ENCODE assay signal across 11 mouse cellular contexts in the genomic region with DNA sequence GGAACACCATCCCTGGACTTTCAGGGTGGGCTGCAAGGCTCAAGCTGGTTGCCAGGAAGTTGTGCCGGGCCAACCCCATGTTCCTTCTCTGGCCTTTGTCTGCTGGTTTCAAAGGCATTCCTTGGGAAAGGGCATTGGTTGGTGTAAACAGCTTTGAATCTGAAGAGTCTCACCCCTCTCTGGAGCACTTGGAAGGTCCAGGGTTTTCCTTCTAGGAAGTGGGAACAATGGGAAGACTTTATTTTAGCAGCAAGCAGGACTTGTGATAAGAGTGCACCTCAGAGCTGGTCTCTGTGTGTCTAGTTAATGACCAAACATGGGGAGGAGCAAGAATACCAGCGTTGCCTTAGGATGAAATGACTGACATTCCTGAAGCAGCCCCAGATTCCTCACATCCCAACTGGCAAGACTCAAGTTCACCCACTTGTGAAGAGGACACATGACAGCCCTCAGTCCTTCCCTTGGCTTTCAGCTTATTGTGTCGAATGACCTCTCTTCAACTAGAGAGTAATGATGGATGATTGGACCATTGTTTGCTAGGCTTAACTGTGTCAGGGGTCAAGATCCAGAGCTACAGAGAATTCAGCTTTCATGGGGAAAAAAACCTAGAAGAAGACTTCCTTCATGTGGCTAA.
DNase-seq lines count a peak whose midpoint lies in the region; ATAC-seq lines count a peak whose summit lies in the region.
"Had no signal": no experiment of that assay in that cellular context is flagged by ENCODE, and none has a peak within 500 bp of the region (broad histone marks: within the 10 kb centered on the region; RNA-seq: fewer than 3 reads in every experiment).

No protein-coding gene starts in this region.

- WGBS in heart, embryonic 15.5 days, result 25% methylated on average over 3 of the region's 3 CpGs
- 35% methylated on average over 3 of the region's 3 CpGs for WGBS in kidney, embryonic 14.5 days
- whole genome bisulfite sequencing in liver, embryonic 12.5 days (ENCODE audit: insufficient replicate concordance), result 37% methylated on average over 3 of the region's 3 CpGs

- H3K9me3 ChIP-seq in heart, embryonic 15.5 days (replicated peaks), result no peaks in the 10 kb centered on the region
- H3K9me3 ChIP-seq in kidney, embryonic 14.5 days (ENCODE audit: control insufficient read depth, low read length), result no peaks in the 10 kb centered on the region
- H3K9me3 ChIP-seq in liver, embryonic 12.5 days (replicated peaks), result no peaks in the 10 kb centered on the region
- H3K9me3 ChIP-seq: G1E had no signal

- DNase-seq in heart, adult 8-10 months (ENCODE audit: low spot score), result no peak
- peak; percentile 73 for DNase-seq in ZHBTc4 (ENCODE audit: low read depth, low spot score)
- peak; percentile 58 to 79 for DNase-seq in lung, postnatal 4 days
- no peak for DNase-seq in frontal cortex, postnatal 25 days (ENCODE audit: low spot score in 2 of 2)
- no peak for DNase-seq in thymus, postnatal 4 days
- DNase-seq: layer of hippocampus, adult 9-11 months; thymus, adult 18-20 months had no signal

- no peak for ATAC-seq in heart, embryonic 15.5 days (replicated peaks; ENCODE audit: insufficient number of reproducible peaks, insufficient read depth, low FRiP score, low read depth)
- ATAC-seq in kidney, embryonic 14.5 days (ENCODE audit: low FRiP score, low TSS enrichment), result no peak
- ATAC-seq in liver, embryonic 12.5 days, result no peak

- no peak overlapping the region for H3K9ac ChIP-seq in heart, embryonic 15.5 days
- no peak overlapping the region for H3K9ac ChIP-seq in kidney, embryonic 14.5 days (ENCODE audit: low read depth, low read length)
- H3K9ac ChIP-seq in liver, embryonic 12.5 days, result no peak overlapping the region

- H3K36me3 ChIP-seq in heart, embryonic 15.5 days, result no peaks in the 10 kb centered on the region
- no peaks in the 10 kb centered on the region for H3K36me3 ChIP-seq in kidney, embryonic 14.5 days (ENCODE audit: control insufficient read depth, insufficient read depth, low read length)
- H3K36me3 ChIP-seq in liver, embryonic 12.5 days, result no peaks in the 10 kb centered on the region
- H3K36me3 ChIP-seq: G1E had no signal

- peaks cover 25% of the 10 kb centered on the region for H3K4me1 ChIP-seq in heart, embryonic 15.5 days (replicated peaks)
- peaks cover 13% of the 10 kb centered on the region; the same call in 1 of the 2 replicates for H3K4me1 ChIP-seq in kidney, embryonic 14.5 days (ENCODE audit: control insufficient read depth, insufficient read depth, low read length)
- H3K4me1 ChIP-seq in liver, embryonic 12.5 days, result peaks cover 10% of the 10 kb centered on the region

- H3K27ac ChIP-seq in heart, embryonic 15.5 days, result peak overlapping the region; percentile 31; the same call in 1 of the 2 replicates
- peak overlapping the region; percentile 59; the same call in 1 of the 2 replicates for H3K27ac ChIP-seq in kidney, embryonic 14.5 days (ENCODE audit: low read depth, low read length)
- H3K27ac ChIP-seq in liver, embryonic 12.5 days, result no peak overlapping the region

- no peaks in the 10 kb centered on the region for H3K27me3 ChIP-seq in heart, embryonic 15.5 days
- no peaks in the 10 kb centered on the region for H3K27me3 ChIP-seq in kidney, embryonic 14.5 days (ENCODE audit: control insufficient read depth, insufficient read depth, low read length)
- H3K27me3 ChIP-seq in liver, embryonic 12.5 days (replicated peaks), result no peaks in the 10 kb centered on the region

- H3K4me3 ChIP-seq in heart, embryonic 15.5 days, result no peak overlapping the region
- no peak overlapping the region for H3K4me3 ChIP-seq in kidney, embryonic 14.5 days (ENCODE audit: low read length)
- H3K4me3 ChIP-seq in liver, embryonic 12.5 days, result no peak overlapping the region

- H3K4me2 ChIP-seq in heart, embryonic 15.5 days, result no peak overlapping the region
- no peak overlapping the region for H3K4me2 ChIP-seq in kidney, embryonic 14.5 days (replicated peaks; ENCODE audit: low read depth, low read length)
- H3K4me2 ChIP-seq in liver, embryonic 12.5 days, result no peak overlapping the region

Comparison
In these comparisons a context has a peak if more than half of its experiments do, and no peak if none do; other contexts are left out.
1. DNase-seq: peak in ZHBTc4 (single experiment) and lung, postnatal 4 days (2 of 2); none in heart, adult 8-10 months (single experiment), frontal cortex, postnatal 25 days (0 of 2) and thymus, postnatal 4 days (single experiment).